ENCODE assay signal across 8 mouse cellular contexts in genomic region chr12:71747831-71748368, GRCm38 (mm10).
DNase-seq lines count a peak whose midpoint lies in the region; ATAC-seq and TF ChIP-seq lines count a peak whose summit lies in the region.

No protein-coding gene starts in this region.

- H3K27me3 ChIP-seq in hindbrain, postnatal 0 days (ENCODE audit: insufficient read depth, low read length) = no peaks in the 10 kb centered on the region
- no peaks in the 10 kb centered on the region for H3K27me3 ChIP-seq in hindbrain, embryonic 12.5 days
- H3K27me3 ChIP-seq in heart, adult 2 months (ENCODE audit: control insufficient read depth, insufficient read depth, low read length) = no peaks in the 10 kb centered on the region
- H3K27me3 ChIP-seq in kidney, embryonic 16.5 days (ENCODE audit: insufficient read depth, low read length) = no peaks in the 10 kb centered on the region
- H3K27me3 ChIP-seq in lung, embryonic 16.5 days (ENCODE audit: control insufficient read depth, insufficient read depth, low read depth, low read length) = no peaks in the 10 kb centered on the region

- H3K36me3 ChIP-seq in hindbrain, postnatal 0 days (ENCODE audit: insufficient read depth, low read length) = no peaks in the 10 kb centered on the region
- H3K36me3 ChIP-seq in hindbrain, embryonic 12.5 days = no peaks in the 10 kb centered on the region
- H3K36me3 ChIP-seq in heart, adult 2 months (ENCODE audit: control insufficient read depth, insufficient read depth, low read length) = no peaks in the 10 kb centered on the region
- H3K36me3 ChIP-seq in kidney, embryonic 16.5 days (ENCODE audit: insufficient read depth, low read length) = no peaks in the 10 kb centered on the region
- no peaks in the 10 kb centered on the region for H3K36me3 ChIP-seq in lung, embryonic 16.5 days (ENCODE audit: control insufficient read depth, insufficient read depth, low read length)

- TF ChIP-seq CTCF in hindbrain, postnatal 0 days (IDR thresholded peaks at IDR 0.05; ENCODE audit: low read depth) = no peak
- TF ChIP-seq CTCF in heart, adult 2 months (IDR thresholded peaks at IDR 0.05) = no peak

- H3K27ac ChIP-seq in hindbrain, postnatal 0 days = peak overlapping the region; percentile 17
- H3K27ac ChIP-seq in hindbrain, embryonic 12.5 days = no peak overlapping the region
- H3K27ac ChIP-seq in heart, adult 2 months = peak overlapping the region; percentile 69
- H3K27ac ChIP-seq in kidney, embryonic 16.5 days (ENCODE audit: low read length) = peak overlapping the region; percentile 92
- peak overlapping the region; percentile 93 for H3K27ac ChIP-seq in lung, embryonic 16.5 days (ENCODE audit: low read length)

- no peaks in the 10 kb centered on the region for H3K79me2 ChIP-seq in heart, adult 2 months (replicated peaks; ENCODE audit: control insufficient read depth, insufficient read depth, low read length)

- H3K9ac ChIP-seq in hindbrain, postnatal 0 days (replicated peaks; ENCODE audit: low read length) = no peak overlapping the region
- no peak overlapping the region for H3K9ac ChIP-seq in hindbrain, embryonic 12.5 days
- H3K9ac ChIP-seq in heart, adult 2 months (ENCODE audit: low read depth, low read length) = no peak overlapping the region
- no peak overlapping the region; the same call in 1 of the 2 replicates for H3K9ac ChIP-seq in kidney, embryonic 16.5 days (replicated peaks; ENCODE audit: low read length)
- 0 out of 2 replicates have a peak overlapping the region, but pooled peaks have one; percentile 38 for H3K9ac ChIP-seq in lung, embryonic 16.5 days (ENCODE audit: low read length)

- WGBS in hindbrain, postnatal 0 days = 40% methylated on average over 14 of the region's 14 CpGs
- 81% methylated on average over 14 of the region's 14 CpGs for WGBS in hindbrain, embryonic 12.5 days
- 14% methylated on average over 14 of the region's 14 CpGs for WGBS in heart, adult 2 months
- 32% methylated on average over 14 of the region's 14 CpGs for WGBS in kidney, embryonic 16.5 days
- WGBS in lung, embryonic 16.5 days = 27% methylated on average over 14 of the region's 14 CpGs

- H3K4me1 ChIP-seq in hindbrain, postnatal 0 days (ENCODE audit: insufficient read depth, low read length) = 0 out of 2 replicates have a peak, but pooled peaks cover 11% of the 10 kb centered on the region
- 0 out of 2 replicates have a peak, but pooled peaks cover 3% of the 10 kb centered on the region for H3K4me1 ChIP-seq in hindbrain, embryonic 12.5 days
- peaks cover 11% of the 10 kb centered on the region for H3K4me1 ChIP-seq in heart, adult 2 months (ENCODE audit: control insufficient read depth, insufficient read depth, low read length)
- H3K4me1 ChIP-seq in kidney, embryonic 16.5 days (ENCODE audit: insufficient read depth, low read length) = peaks cover 16% of the 10 kb centered on the region
- H3K4me1 ChIP-seq in lung, embryonic 16.5 days (replicated peaks; ENCODE audit: control insufficient read depth, insufficient read depth, low read length) = peaks cover 14% of the 10 kb centered on the region

- H3K4me2 ChIP-seq in hindbrain, postnatal 0 days (ENCODE audit: low read depth, low read length) = peak overlapping the region; percentile 16
- H3K4me2 ChIP-seq in hindbrain, embryonic 12.5 days (replicated peaks) = no peak overlapping the region
- H3K4me2 ChIP-seq in kidney, embryonic 16.5 days (replicated peaks; ENCODE audit: low read depth, low read length) = peak overlapping the region; percentile 17; the same call in 1 of the 2 replicates
- peak overlapping the region; percentile 20; the same call in 1 of the 2 replicates for H3K4me2 ChIP-seq in lung, embryonic 16.5 days (ENCODE audit: low read depth, low read length)

- H3K9me3 ChIP-seq in hindbrain, postnatal 0 days (ENCODE audit: low read length) = no peaks in the 10 kb centered on the region
- H3K9me3 ChIP-seq in hindbrain, embryonic 12.5 days (replicated peaks) = no peaks in the 10 kb centered on the region
- no peaks in the 10 kb centered on the region for H3K9me3 ChIP-seq in kidney, embryonic 16.5 days (ENCODE audit: low read length)
- H3K9me3 ChIP-seq in lung, embryonic 16.5 days (ENCODE audit: control insufficient read depth, low read length) = no peaks in the 10 kb centered on the region

- 0 out of 2 replicates have a peak, but pooled peaks have one; percentile 18 for ATAC-seq in hindbrain, postnatal 0 days
- no peak for ATAC-seq in hindbrain, embryonic 12.5 days (ENCODE audit: low FRiP score)
- ATAC-seq in kidney, embryonic 16.5 days (ENCODE audit: low FRiP score, low TSS enrichment) = peak; percentile 65; the same call in 1 of the 2 replicates
- ATAC-seq in lung, embryonic 16.5 days (ENCODE audit: low read depth) = peak; percentile 82

- H3K4me3 ChIP-seq in hindbrain, postnatal 0 days (ENCODE audit: low read length) = no peak overlapping the region
- H3K4me3 ChIP-seq in hindbrain, embryonic 12.5 days = no peak overlapping the region
- H3K4me3 ChIP-seq in heart, adult 2 months = no peak overlapping the region
- H3K4me3 ChIP-seq in kidney, embryonic 16.5 days (ENCODE audit: low read length) = no peak overlapping the region
- H3K4me3 ChIP-seq in lung, embryonic 16.5 days (ENCODE audit: low read length) = no peak overlapping the region; the same call in 1 of the 2 replicates

- no peak for TF ChIP-seq EP300 in heart, adult 2 months (IDR thresholded peaks at IDR 0.05; ENCODE audit: insufficient read depth, low read depth, low read length)

- peak; percentile 75 for DNase-seq in hindbrain, postnatal 0 days (ENCODE audit: low spot score)
- DNase-seq in cerebellum, postnatal 14 days = peak; percentile 20 to 52
- peak; percentile 55 to 57 for DNase-seq in heart, adult 2 months
- no peak for DNase-seq in thymus, adult 18-20 months
- no peak for DNase-seq in embryo, embryonic 11 days

- TF ChIP-seq POLR2A in heart, adult 2 months (IDR thresholded peaks at IDR 0.05; ENCODE audit: insufficient read depth, low read depth, low read length) = no peak

- intact Hi-C loops in heart, adult 2 months (cut with DNase I) = no loop called here

Comparison
In these comparisons a context has a peak if more than half of its experiments do, and no peak if none do; other contexts are left out.
1. DNase-seq: peak in hindbrain, postnatal 0 days (single experiment), cerebellum, postnatal 14 days (2 of 2) and heart, adult 2 months (2 of 2); none in thymus, adult 18-20 months (0 of 2) and embryo, embryonic 11 days (single experiment).